Mouse (Mus musculus) left cerebral cortex, adult 8-10 months (tissue): ENCODE measurements around the gene Gm4881. TPM values are rescaled to one million over a fixed set of nuclear protein-coding genes. Genes with fewer than 3 reads are reported as not detected.

Experiments used
- microRNA-seq, 2 experiments: library from miRNA; unstranded; fragments of <30 nt; microRNA quantifications; one replicate each; pipeline ENCODE4 v1.2.0; 2022
- total RNA-seq, 4 experiments: library from RNA; stranded (reverse); gene quantifications; 2 replicates each; pipeline ENCODE4 v1.2.4; 2022

The Gm4881 gene
- total RNA-seq, 4 experiments from 2014 or later, result not detected

Small RNAs within 50 kb of the gene (microRNA-seq; reads per million reads assigned to microRNA genes)
- 13.7 to 14.6 reads per million in 2 experiments for gene Mir7046
- gene Mir7047, result 51.5 to 52.1 reads per million in 2 experiments

Other genes with a start within 250 kb of the Gm4881 start
- not detected for gene BC049730, start 235.3 kb downstream of the Gm4881 start, total RNA-seq
- not detected for gene Gm4763, start 217.6 kb downstream of the Gm4881 start, total RNA-seq
- gene Cd177, start 184.2 kb downstream of the Gm4881 start, total RNA-seq, result not detected
- gene Ceacam10, start 167.3 kb downstream of the Gm4881 start, total RNA-seq, result not detected
- not detected for gene Gm9844, start 82.3 kb downstream of the Gm4881 start, total RNA-seq
- gene Lypd4, start 74.6 kb downstream of the Gm4881 start, total RNA-seq, result not detected
- not detected for gene Dmrtc2, start 74.4 kb downstream of the Gm4881 start, total RNA-seq
- 100 to 1,000 TPM; 577 to 601 (median 592) TPM for gene Rps19, start 60.1 kb downstream of the Gm4881 start, total RNA-seq
- under 1 TPM; 0.33 to 0.74 (median 0.53) TPM for gene Cd79a, start 47.1 kb downstream of the Gm4881 start, total RNA-seq
- 10 to 100 TPM; 56.3 to 90.8 (median 74.6) TPM for gene Arhgef1, start 41.6 kb downstream of the Gm4881 start, total RNA-seq
- gene Rabac1, start 28.3 kb upstream of the Gm4881 start, total RNA-seq, result 100 to 1,000 TPM; 322 to 333 (median 326) TPM
- gene Atp1a3, start 61.5 kb upstream of the Gm4881 start, total RNA-seq, result 1,000 to 10,000 TPM; 1,859 to 2,026 (median 1,901) TPM
- gene Grik5, start 127.9 kb upstream of the Gm4881 start, total RNA-seq, result 100 to 1,000 TPM; 201 to 224 (median 207) TPM
- 10 to 100 TPM; 36.8 to 40.0 (median 37.1) TPM for gene Zfp574, start 128.1 kb upstream of the Gm4881 start, total RNA-seq
- gene Pou2f2, start 235.2 kb upstream of the Gm4881 start, total RNA-seq, result 10 to 100 TPM; 10.5 to 13.2 (median 11.9) TPM